Mouse (Mus musculus) hindbrain, embryonic 13.5 days (tissue): ENCODE measurements at regions not wholly inside any gene's neighbourhood (a gene's known extent, or its start where the extent isn't known, plus 50 kb on each side); places are given as distances from the start of the nearest gene placed in this dataset.

Source experiments
- ATAC-seq: fragments of 200-750 bp; cut with Nextera tagmentation; 2 replicates; pipeline ENCODE4 v1.8.0; 2017; ENCODE audit warnings: moderate TSS enrichment; ENCODE audit not compliant: low FRiP score
- H3K27ac ChIP-seq: fragments of 300-500 bp; sonication (generic); 2 replicates; pipeline ENCODE4 v1.5.1; 2015; ENCODE audit warnings: inconsistent platforms, mild to moderate bottlenecking, moderate library complexity
- H3K27me3 ChIP-seq: fragments of 300-500 bp; sonication (generic); 2 replicates; pipeline ENCODE4 v1.6.1; 2015; ENCODE audit warnings: mild to moderate bottlenecking, inconsistent platforms
- H3K36me3 ChIP-seq: fragments of 300-500 bp; sonication (generic); 2 replicates; pipeline ENCODE4 v1.6.1; 2015; ENCODE audit warnings: mild to moderate bottlenecking, inconsistent platforms
- H3K4me1 ChIP-seq: fragments of 300-500 bp; sonication (generic); replicated peaks from 2 replicates; pipeline ENCODE4 v1.6.1; 2015; ENCODE audit warnings: inconsistent platforms
- H3K4me2 ChIP-seq: fragments of 300-500 bp; sonication (generic); 2 replicates; pipeline ENCODE4 v1.6.1; 2015; ENCODE audit warnings: inconsistent platforms, mild to moderate bottlenecking, moderate library complexity
- H3K4me3 ChIP-seq: fragments of 300-500 bp; sonication (generic); 2 replicates; pipeline ENCODE4 v1.5.1; 2015; ENCODE audit warnings: mild to moderate bottlenecking, inconsistent platforms
- H3K9ac ChIP-seq: fragments of 300-500 bp; sonication (generic); 2 replicates; pipeline ENCODE4 v1.6.1; 2015; ENCODE audit warnings: mild to moderate bottlenecking, inconsistent platforms
- H3K9me3 ChIP-seq: fragments of 300-500 bp; sonication (generic); 2 replicates; pipeline ENCODE4 v1.6.1; 2016; ENCODE audit warnings: inconsistent platforms
- WGBS: fragments of 180-500 bp; shearing (Covaris S2); methylation state at CpG from one replicate; pipeline ENCODE4 v1.1.7; 2015; 5-methylcytosine and 5-hydroxymethylcytosine counted together

DNA sequence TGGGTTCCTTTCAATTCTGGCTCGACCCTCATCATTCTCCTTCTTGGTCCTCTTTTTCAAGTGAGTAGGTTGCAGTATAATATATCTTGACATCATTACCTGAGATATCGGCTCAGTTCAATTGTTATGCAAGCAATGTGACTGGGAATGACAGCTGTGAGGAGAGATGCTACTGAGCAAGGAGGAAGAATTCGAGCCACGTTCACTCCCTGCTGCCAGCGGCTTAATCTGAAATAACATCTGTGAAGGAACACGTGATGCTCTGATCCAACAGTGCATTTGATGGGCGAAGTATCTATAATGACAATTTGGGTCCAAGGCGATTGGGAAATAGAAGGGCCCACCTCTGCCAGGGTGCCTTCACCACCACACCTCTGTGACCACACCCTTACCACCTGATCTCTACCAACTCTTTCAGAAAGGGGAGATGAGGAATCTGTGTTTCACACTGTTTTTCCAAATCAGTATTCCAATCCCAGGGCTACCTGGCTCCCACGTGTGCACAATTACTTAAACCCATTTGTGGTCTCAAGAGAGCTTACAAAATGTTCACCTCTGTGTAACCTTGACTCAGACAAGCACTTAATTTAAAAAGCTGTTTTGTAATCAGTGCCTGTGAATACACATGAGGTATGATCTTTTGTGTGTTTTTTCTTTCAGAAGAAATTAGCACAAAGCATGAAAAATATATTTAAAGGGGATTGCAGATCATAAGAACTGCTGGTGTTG lies 248.6 kb upstream of the Sash1 start:
- H3K27ac ChIP-seq: no peak overlapping the region
- no peaks in the 10 kb centered on the region for H3K27me3 ChIP-seq
- H3K36me3 ChIP-seq: no peaks in the 10 kb centered on the region
- H3K9ac ChIP-seq: no peak overlapping the region
- WGBS: 66% methylated on average over 9 of the region's 9 CpGs
- no peak overlapping the region for H3K4me3 ChIP-seq
- H3K4me2 ChIP-seq: no peak overlapping the region
- ATAC-seq: no peak
- H3K4me1 ChIP-seq: peaks cover 15% of the 10 kb centered on the region
- no peaks in the 10 kb centered on the region for H3K9me3 ChIP-seq

DNA sequence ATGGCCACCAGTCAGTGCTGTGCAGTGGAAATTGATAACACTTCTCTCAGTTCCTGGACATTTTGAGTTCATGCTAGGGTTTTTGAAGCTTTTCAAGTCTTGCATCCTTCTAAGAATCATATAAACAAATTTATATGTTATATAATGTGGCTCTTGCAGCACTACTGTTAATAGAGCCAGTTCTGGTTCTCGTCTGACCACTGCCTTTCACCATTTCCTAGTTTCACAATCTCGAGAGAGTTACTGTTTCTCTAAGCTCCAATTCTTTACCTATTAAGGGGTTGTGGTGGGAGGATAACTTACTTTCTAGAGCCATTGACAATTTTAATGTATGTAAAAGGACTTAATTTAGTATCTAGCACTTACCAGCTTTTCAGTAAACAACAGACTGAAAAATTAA lies 244.2 kb upstream of the Sash1 start:
- Histone ChIP-seq H3K4me2 (no peak overlapping the region), H3K9ac (no peak overlapping the region), H3K4me1 (peaks cover 15% of the 10 kb centered on the region), H3K27ac (no peak overlapping the region), H3K36me3 (no peaks in the 10 kb centered on the region), H3K4me3 (no peak overlapping the region), H3K9me3 (no peaks in the 10 kb centered on the region), H3K27me3 (no peaks in the 10 kb centered on the region)
- ATAC-seq: no peak
- 91% methylated on average over 2 of the region's 2 CpGs for WGBS

DNA sequence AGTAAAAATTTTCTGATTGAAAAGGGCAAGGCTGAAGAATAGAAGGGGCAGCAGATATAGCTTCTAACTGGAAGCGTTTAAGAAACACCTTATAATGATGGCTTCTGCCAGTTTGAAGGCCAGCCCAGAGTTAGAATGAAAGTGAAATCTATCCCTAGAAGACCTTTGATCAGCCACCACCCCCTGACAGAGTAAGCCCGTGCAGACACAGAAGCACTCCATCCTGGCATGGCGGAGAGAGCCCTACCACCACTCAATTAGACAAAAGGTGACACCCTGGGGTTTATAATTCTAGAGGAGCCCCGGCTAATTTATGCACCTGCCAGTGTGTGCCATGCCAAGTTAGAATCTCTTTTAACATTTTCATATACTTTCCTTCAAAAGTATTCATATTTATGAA lies 233.4 kb upstream of the Sash1 start:
- no peak overlapping the region for H3K4me2 ChIP-seq
- ATAC-seq: no peak
- H3K4me3 ChIP-seq: no peak overlapping the region
- H3K36me3 ChIP-seq: no peaks in the 10 kb centered on the region
- no peaks in the 10 kb centered on the region for H3K9me3 ChIP-seq
- WGBS: 23% methylated on average over 4 of the region's 4 CpGs
- H3K9ac ChIP-seq: no peak overlapping the region
- no peaks in the 10 kb centered on the region for H3K27me3 ChIP-seq
- peaks cover 9% of the 10 kb centered on the region; the same call in 1 of the 2 replicates for H3K4me1 ChIP-seq
- H3K27ac ChIP-seq: no peak overlapping the region

DNA sequence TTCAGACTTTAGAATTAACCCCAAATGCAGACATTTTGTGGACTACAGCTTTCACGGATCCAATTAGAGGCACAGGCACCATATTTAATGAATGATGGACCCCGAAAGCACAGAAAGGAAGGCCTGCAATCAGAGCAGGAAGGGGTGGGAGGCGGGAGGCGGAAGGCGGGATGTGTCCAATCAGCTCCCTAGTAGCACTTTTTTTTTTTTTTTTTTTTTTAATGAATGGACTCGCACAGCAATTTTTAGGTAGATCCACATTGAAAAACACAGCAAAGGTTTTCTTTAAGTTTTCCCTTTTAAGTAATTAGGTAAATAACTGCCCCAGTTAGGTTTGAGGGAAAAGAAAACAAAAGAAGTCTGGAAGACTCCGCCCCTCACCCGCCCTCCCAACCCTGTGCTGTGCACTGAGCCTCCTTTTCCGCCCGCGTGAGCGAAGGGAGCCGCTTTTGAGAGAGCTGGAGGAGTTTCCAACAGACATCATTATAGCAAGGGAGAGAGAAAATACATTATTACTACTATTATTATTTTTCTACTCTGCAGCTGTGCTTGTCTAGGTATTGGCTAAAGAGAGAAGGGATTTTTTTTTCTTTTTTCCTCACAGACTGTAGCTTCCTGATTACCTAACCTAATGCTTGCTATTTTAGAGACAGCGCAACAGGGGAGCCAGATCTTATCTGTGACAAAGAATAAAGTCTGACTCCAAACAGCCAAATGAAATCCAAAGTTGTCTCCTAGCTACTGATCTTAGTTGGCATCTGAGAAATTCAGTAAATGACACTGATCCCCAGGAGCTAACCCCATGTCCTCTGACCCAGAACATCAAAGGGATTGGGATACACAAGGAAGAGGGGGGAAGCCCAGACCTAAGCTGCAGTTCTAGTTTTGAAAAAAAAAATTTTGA lies 232.0 kb upstream of the Sash1 start:
- Histone ChIP-seq H3K9ac (peak overlapping the region; percentile 47), H3K27ac (no peak overlapping the region), H3K4me2 (peak overlapping the region; percentile 50), H3K27me3 (no peaks in the 10 kb centered on the region), H3K36me3 (no peaks in the 10 kb centered on the region), H3K4me1 (peaks cover 9% of the 10 kb centered on the region; the same call in 1 of the 2 replicates), H3K9me3 (no peaks in the 10 kb centered on the region), H3K4me3 (peak overlapping the region; percentile 27)
- ATAC-seq: peak; percentile 90
- WGBS: 16% methylated on average over 14 of the region's 14 CpGs

DNA sequence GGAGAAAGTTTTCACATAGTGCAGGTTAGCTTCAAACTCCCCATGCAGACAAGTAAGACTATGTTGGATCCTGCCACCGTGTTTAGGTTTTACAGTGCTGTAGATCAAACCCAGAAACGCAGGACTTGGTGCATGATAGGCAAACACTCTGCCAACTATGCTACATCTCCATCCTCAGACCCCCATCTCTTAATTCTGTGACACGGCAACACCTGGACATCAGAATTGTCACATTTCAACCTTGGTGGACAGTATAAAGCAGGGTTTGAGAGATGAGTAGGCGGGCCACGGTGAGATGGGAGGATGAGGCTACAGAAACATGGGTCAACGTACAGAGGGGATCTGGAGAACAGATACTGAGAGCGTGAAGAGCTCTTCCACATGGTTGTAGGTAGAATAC lies 231.3 kb upstream of the Sash1 start:
- Histone ChIP-seq H3K9ac (peak overlapping the region; percentile 14; the same call in 1 of the 2 replicates), H3K36me3 (no peaks in the 10 kb centered on the region), H3K4me3 (peak overlapping the region; percentile 27; the same call in 1 of the 2 replicates), H3K27ac (no peak overlapping the region), H3K4me2 (peak overlapping the region; percentile 50), H3K27me3 (no peaks in the 10 kb centered on the region), H3K4me1 (peaks cover 9% of the 10 kb centered on the region; the same call in 1 of the 2 replicates), H3K9me3 (no peaks in the 10 kb centered on the region)
- ATAC-seq: peak; percentile 17
- WGBS: 92% methylated on average over 7 of the region's 7 CpGs

DNA sequence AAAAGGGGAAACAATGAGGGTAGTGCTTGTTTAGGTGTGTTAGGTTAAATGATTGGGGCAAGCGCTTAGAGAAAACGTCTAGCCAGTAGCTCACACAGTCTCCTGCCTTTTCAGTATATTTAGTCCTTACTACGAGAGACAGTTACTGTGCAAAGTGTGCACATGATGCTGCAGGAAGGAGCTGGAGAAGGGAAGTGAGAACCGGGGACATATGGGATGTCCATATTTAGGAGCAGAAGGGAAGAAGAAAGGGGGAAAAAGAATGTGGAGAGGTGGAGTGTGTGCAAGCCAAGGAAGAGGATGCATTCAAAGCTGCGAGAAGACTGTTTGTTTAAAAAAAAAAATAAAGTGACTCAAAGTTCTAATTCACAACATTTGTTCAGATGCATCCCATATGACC lies 227.8 kb upstream of the Sash1 start:
- Histone ChIP-seq H3K4me2 (no peak overlapping the region), H3K9ac (no peak overlapping the region), H3K27ac (no peak overlapping the region), H3K4me1 (peaks cover 8% of the 10 kb centered on the region; the same call in 1 of the 2 replicates), H3K36me3 (no peaks in the 10 kb centered on the region), H3K27me3 (no peaks in the 10 kb centered on the region), H3K4me3 (no peak overlapping the region), H3K9me3 (no peaks in the 10 kb centered on the region)
- ATAC-seq: no peak
- WGBS: 84% methylated on average over 5 of the region's 5 CpGs

DNA sequence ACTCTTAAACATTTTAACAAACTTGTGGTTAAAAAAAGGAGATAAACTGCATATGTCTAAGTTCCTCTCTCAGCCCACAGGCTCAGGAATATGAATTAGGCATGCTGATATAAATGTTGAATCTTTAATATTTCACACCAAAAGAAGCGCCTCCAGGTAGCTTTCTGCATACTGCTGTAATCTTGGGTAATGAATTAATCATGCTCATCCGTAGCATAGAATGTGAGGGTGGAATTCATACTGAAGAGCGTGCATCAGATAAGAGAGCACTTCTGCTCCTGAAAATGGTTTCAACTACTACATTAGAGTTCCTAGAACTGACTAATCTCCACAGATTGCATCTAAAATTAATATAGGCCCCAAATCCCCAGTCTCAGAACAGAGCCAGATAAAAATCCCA lies 225.2 kb upstream of the Sash1 start:
- Histone ChIP-seq H3K9ac (no peak overlapping the region), H3K4me3 (no peak overlapping the region), H3K27me3 (no peaks in the 10 kb centered on the region), H3K4me1 (no peaks in the 10 kb centered on the region), H3K36me3 (no peaks in the 10 kb centered on the region), H3K9me3 (no peaks in the 10 kb centered on the region), H3K4me2 (no peak overlapping the region), H3K27ac (no peak overlapping the region; the same call in 1 of the 2 replicates)
- 91% methylated on average over 3 of the region's 3 CpGs for WGBS
- ATAC-seq: no peak

DNA sequence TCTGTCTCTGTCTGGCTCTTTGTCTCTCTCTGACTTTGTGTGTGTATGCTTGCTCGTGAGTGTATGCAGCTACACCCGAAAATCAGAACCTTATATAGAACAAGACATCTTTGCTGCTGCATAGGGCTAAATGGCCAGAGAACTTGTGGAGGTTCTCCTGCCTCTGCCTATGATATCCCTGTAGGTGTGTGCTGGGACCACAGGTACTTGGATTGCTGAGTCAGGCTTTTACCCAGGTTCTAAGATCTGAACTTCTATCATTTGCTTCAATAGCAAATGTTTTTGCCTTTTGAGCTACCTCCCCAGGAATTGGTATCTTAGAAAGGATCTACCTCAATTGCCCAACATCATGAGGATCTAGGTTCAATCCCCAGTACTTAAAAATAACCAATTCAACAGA lies 210.3 kb upstream of the Sash1 start:
- no peak overlapping the region for H3K27ac ChIP-seq
- H3K9me3 ChIP-seq: no peaks in the 10 kb centered on the region
- 90% methylated on average over 2 of the region's 2 CpGs for WGBS
- ATAC-seq: no peak
- H3K4me1 ChIP-seq: peaks cover 3% of the 10 kb centered on the region; the same call in 1 of the 2 replicates
- H3K9ac ChIP-seq: no peak overlapping the region
- H3K4me2 ChIP-seq: no peak overlapping the region
- H3K36me3 ChIP-seq: no peaks in the 10 kb centered on the region
- H3K4me3 ChIP-seq: no peak overlapping the region
- H3K27me3 ChIP-seq: no peaks in the 10 kb centered on the region

DNA sequence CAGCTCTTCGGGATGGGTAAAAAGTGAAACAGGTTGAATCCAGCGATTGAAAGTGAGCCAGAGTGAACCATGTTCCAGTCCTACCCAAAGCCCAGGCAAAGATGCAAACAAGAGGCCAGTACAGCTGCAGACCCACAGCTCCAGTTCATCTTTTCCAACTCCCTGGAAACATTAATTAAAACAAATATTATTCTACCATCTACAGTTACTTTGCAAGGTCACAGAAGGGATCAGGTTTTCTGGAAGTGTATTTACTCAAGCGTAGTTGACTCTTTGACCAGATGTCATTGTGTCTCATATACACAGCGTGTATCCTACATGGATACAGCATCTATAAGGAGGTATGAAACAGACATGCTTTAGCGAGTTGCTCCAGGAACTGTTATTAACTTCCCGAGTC lies 209.3 kb upstream of the Sash1 start:
- ATAC-seq: no peak
- Histone ChIP-seq H3K36me3 (no peaks in the 10 kb centered on the region), H3K27ac (no peak overlapping the region), H3K9ac (no peak overlapping the region), H3K4me2 (no peak overlapping the region), H3K4me1 (peaks cover 3% of the 10 kb centered on the region; the same call in 1 of the 2 replicates), H3K9me3 (no peaks in the 10 kb centered on the region), H3K27me3 (no peaks in the 10 kb centered on the region), H3K4me3 (no peak overlapping the region)
- 83% methylated on average over 6 of the region's 6 CpGs for WGBS

DNA sequence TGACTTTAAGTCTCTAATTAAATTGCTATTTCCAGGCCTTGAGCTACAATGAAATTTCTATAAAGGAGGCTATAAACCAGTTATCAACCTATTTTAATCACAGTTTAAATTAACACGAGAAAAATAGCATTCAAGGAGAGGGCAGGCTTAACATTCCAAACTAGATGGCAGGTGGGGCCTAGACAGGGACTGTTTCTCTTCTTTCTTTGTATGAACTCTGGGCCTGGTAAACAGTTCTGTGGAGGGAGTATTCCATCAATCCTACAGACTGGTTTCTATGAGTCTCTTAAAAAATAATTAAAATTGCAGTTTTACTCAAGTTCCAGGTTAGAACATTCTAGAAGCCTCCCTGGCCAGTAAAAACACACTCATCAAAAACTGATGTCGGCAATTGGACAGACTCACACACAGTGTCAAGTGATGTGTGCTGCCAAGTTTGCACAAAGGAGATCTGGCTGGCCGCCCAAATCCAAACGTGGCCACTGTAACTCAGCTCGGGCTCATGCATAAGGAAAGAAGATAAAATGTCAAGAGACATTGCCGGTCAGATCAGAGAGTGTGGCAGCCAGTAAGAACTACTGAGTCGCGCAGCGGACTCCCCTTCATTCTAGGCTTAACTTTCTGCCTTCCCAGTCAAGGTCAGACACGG lies 206.5 kb upstream of the Sash1 start:
- Histone ChIP-seq H3K36me3 (no peaks in the 10 kb centered on the region), H3K9ac (no peak overlapping the region), H3K4me2 (no peak overlapping the region), H3K27me3 (no peaks in the 10 kb centered on the region), H3K4me3 (no peak overlapping the region), H3K9me3 (no peaks in the 10 kb centered on the region), H3K4me1 (peaks cover 3% of the 10 kb centered on the region; the same call in 1 of the 2 replicates), H3K27ac (no peak overlapping the region)
- peak; percentile 66; the same call in 1 of the 2 replicates for ATAC-seq
- 66% methylated on average over 10 of the region's 10 CpGs for WGBS

DNA sequence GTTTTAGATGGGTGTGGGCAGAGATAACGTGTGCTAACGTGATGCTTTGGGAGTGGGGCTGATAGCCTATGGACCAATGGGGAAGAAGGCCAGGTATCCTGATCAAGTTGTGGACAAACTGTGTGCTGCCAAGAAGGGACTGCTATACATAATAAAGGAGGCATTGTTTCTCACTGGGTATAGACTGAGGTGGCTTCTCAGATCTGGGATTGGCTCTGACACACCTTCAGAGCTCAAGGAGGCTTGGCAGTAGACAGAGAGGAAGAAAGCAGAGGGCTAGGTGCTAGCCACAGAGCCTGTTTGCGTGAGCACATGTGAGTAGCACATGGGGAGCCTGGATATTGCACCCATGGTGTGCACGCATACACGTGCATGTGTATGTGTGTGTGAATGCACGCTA lies 205.1 kb upstream of the Sash1 start:
- ATAC-seq: no peak
- WGBS: 90% methylated on average over 6 of the region's 6 CpGs

DNA sequence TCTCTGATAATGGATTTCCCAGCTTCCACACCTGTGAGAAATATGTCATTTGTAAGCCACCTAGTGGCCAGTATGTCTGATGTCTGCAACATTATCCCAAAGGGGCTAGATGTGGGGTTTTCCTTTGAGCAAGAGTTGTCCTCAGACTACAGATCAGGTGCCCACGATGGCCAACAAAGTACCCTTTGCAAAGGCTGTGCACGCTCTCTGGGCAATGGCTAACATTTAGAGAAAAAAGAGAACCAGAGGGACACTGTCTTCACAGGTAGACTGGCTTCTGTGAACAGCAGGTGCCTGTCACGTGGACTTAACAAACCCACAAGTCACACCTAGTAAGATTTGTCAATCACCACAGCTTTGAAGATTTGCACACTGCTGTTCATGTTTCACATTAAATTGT lies 202.0 kb upstream of the Sash1 start:
- no peak overlapping the region for H3K4me2 ChIP-seq
- no peak overlapping the region for H3K4me3 ChIP-seq
- H3K9me3 ChIP-seq: no peaks in the 10 kb centered on the region
- H3K27me3 ChIP-seq: no peaks in the 10 kb centered on the region
- H3K4me1 ChIP-seq: 0 out of 2 replicates have a peak, but pooled peaks cover under 1% of the 10 kb centered on the region
- H3K27ac ChIP-seq: no peak overlapping the region
- no peak for ATAC-seq
- WGBS: 94% methylated on average over 3 of the region's 3 CpGs
- no peak overlapping the region for H3K9ac ChIP-seq
- H3K36me3 ChIP-seq: no peaks in the 10 kb centered on the region

More for the DNA sequence above, 205.1 kb upstream of the Sash1 start:
- Histone ChIP-seq H3K9ac (no peak overlapping the region), H3K4me1 (peaks cover 3% of the 10 kb centered on the region; the same call in 1 of the 2 replicates), H3K36me3 (no peaks in the 10 kb centered on the region), H3K4me2 (no peak overlapping the region), H3K4me3 (no peak overlapping the region), H3K9me3 (no peaks in the 10 kb centered on the region), H3K27ac (no peak overlapping the region), H3K27me3 (no peaks in the 10 kb centered on the region)
